Comparison of ENCODE assay signal across 20 mouse cellular contexts in the genomic region with DNA sequence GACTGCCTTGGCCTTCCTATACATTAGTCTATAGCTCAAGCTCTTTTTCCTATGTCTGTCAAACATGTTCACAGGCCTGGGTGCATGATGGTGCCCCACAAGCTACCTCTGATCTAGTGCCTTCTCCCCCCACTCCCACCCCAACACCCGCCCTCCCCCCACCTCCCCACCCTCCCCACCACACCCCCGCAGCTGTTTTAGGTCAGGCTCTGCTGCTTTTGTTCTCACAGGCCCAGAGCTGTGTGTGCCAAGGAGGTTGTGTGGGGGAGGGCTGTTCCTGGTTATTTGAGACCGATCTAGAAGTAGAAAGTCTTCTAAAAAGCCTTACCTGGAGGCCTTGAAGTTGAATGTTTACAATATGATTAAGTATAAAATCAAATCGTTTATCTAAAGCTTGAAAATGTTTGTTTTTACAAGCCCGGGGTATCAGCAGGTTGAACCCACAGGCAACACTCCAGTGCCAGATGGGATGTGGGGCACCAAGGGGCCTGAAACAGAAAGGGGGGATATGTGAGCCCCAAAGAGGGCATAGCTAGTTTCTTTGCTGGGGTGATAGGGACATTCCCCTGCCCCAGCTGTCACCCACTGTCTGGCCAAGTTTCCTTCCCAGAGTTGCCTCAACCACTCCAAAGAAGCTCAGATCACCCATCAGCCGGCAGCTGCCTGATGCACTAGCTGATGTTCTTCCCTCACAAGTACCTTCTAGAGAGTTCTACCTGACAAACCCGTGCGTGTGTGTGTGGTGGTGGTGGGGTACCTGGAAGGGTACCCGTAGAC. TPM values are rescaled to one million over a fixed set of nuclear protein-coding genes. Genes with fewer than 3 reads are reported as not detected.
A peak's percentile ranks its signal among the peaks of the same experiment; 100 is the strongest.
DNase-seq lines count a peak whose midpoint lies in the region; ATAC-seq and TF ChIP-seq lines count a peak whose summit lies in the region.
"Had no signal": no experiment of that assay in that cellular context is flagged by ENCODE, and none has a peak within 500 bp of the region (broad histone marks: within the 10 kb centered on the region; RNA-seq: fewer than 3 reads in every experiment).

No protein-coding gene starts in this region.

- H3K27me3 ChIP-seq in intestine, embryonic 14.5 days (replicated peaks; ENCODE audit: control insufficient read depth, insufficient read depth, low read length), result no peaks in the 10 kb centered on the region
- H3K27me3 ChIP-seq in intestine, postnatal 0 days (replicated peaks; ENCODE audit: control insufficient read depth, insufficient read depth, low read length), result no peaks in the 10 kb centered on the region
- no peaks in the 10 kb centered on the region for H3K27me3 ChIP-seq in stomach, postnatal 0 days (ENCODE audit: control insufficient read depth, insufficient read depth, low read length)
- no peaks in the 10 kb centered on the region for H3K27me3 ChIP-seq in liver, postnatal 0 days (ENCODE audit: insufficient read depth, low read length)
- H3K27me3 ChIP-seq: liver, embryonic 13.5 days; midbrain, embryonic 12.5 days had no signal

- no peak overlapping the region for H3K4me2 ChIP-seq in intestine, embryonic 14.5 days (ENCODE audit: low read length)
- no peak overlapping the region for H3K4me2 ChIP-seq in intestine, postnatal 0 days (replicated peaks; ENCODE audit: low read depth)
- H3K4me2 ChIP-seq in stomach, postnatal 0 days (replicated peaks; ENCODE audit: low read depth), result no peak overlapping the region
- H3K4me2 ChIP-seq in liver, postnatal 0 days (ENCODE audit: low read depth, low read length), result no peak overlapping the region
- H3K4me2 ChIP-seq: heart, embryonic 11.5 days; liver, embryonic 13.5 days; midbrain, embryonic 12.5 days had no signal

- intact Hi-C loops in left cerebral cortex, postnatal 36 days (cut with DNase I), result no loop called here

- 59% methylated on average over 9 of the region's 9 CpGs for WGBS in intestine, embryonic 14.5 days
- 55% methylated on average over 9 of the region's 9 CpGs for WGBS in intestine, postnatal 0 days
- 42% methylated on average over 9 of the region's 9 CpGs for WGBS in stomach, postnatal 0 days
- 72% methylated on average over 9 of the region's 9 CpGs for WGBS in liver, postnatal 0 days (ENCODE audit: insufficient replicate concordance)

- DNase-seq in intestine, embryonic 14.5 days (ENCODE audit: low spot score), result no peak
- peak; percentile 37 to 47 for DNase-seq in urinary bladder, postnatal 36 days (ENCODE audit: low spot score in 2 of 2)
- no peak for DNase-seq in urinary bladder, postnatal 4 days (ENCODE audit: low spot score in 2 of 2)
- peak; percentile 58 for DNase-seq in stomach, postnatal 0 days (ENCODE audit: low spot score)
- DNase-seq in embryo, embryonic 10 days (ENCODE audit: low spot score), result no peak
- no peak for DNase-seq in liver, postnatal 0 days
- no peak for DNase-seq in left cerebral cortex, postnatal 36 days (ENCODE audit: low spot score in 2 of 2)
- DNase-seq: adrenal gland, postnatal 36 days; cerebellum, postnatal 14 days; forebrain, postnatal 0 days; gastrocnemius, postnatal 14 days; liver, embryonic 13.5 days; right cerebral cortex, postnatal 25 days had no signal

- 0 out of 2 replicates have a peak, but pooled peaks have one; percentile 47 for ATAC-seq in intestine, embryonic 14.5 days (replicated peaks; ENCODE audit: low FRiP score, low TSS enrichment, low read depth)
- ATAC-seq in intestine, postnatal 0 days, result no peak
- ATAC-seq in stomach, postnatal 0 days (ENCODE audit: low FRiP score, low TSS enrichment), result peak; percentile 45; the same call in 1 of the 2 replicates
- ATAC-seq in liver, postnatal 0 days, result no peak
- ATAC-seq: forebrain, postnatal 0 days; inflammation-experienced regulatory T-cells, adult 6 months had no signal

- no peak for TF ChIP-seq CTCF in intestine, postnatal 0 days (IDR thresholded peaks at IDR 0.05; ENCODE audit: low read depth)
- TF ChIP-seq CTCF in stomach, postnatal 0 days (IDR thresholded peaks at IDR 0.05; ENCODE audit: low read depth), result no peak
- TF ChIP-seq CTCF in liver, postnatal 0 days (IDR thresholded peaks at IDR 0.05; ENCODE audit: low read depth), result no peak

- H3K4me3 ChIP-seq in intestine, embryonic 14.5 days (ENCODE audit: low read depth, low read length), result no peak overlapping the region
- no peak overlapping the region for H3K4me3 ChIP-seq in intestine, postnatal 0 days (ENCODE audit: low read depth, low read length)
- H3K4me3 ChIP-seq in stomach, postnatal 0 days (ENCODE audit: low read depth, low read length), result no peak overlapping the region
- no peak overlapping the region for H3K4me3 ChIP-seq in liver, postnatal 0 days (ENCODE audit: low read depth, low read length)
- H3K4me3 ChIP-seq: hindbrain, embryonic 10.5 days; layer of hippocampus, adult 2 months; liver, embryonic 13.5 days; midbrain, embryonic 12.5 days had no signal

- H3K4me1 ChIP-seq in intestine, embryonic 14.5 days (replicated peaks; ENCODE audit: control insufficient read depth, insufficient read depth, low read length), result no peaks in the 10 kb centered on the region
- H3K4me1 ChIP-seq in intestine, postnatal 0 days (replicated peaks; ENCODE audit: control insufficient read depth, insufficient read depth, low read length), result no peaks in the 10 kb centered on the region
- H3K4me1 ChIP-seq in stomach, postnatal 0 days (replicated peaks; ENCODE audit: control insufficient read depth, insufficient read depth), result no peaks in the 10 kb centered on the region
- no peaks in the 10 kb centered on the region; the same call in 1 of the 2 replicates for H3K4me1 ChIP-seq in liver, postnatal 0 days (ENCODE audit: insufficient read depth)
- H3K4me1 ChIP-seq: liver, embryonic 13.5 days; midbrain, embryonic 12.5 days had no signal

- TF ChIP-seq EP300 in stomach, postnatal 0 days (optimal IDR thresholded peaks at IDR 0.05), result no peak
- TF ChIP-seq EP300 in liver, postnatal 0 days (IDR thresholded peaks at IDR 0.05; ENCODE audit: low read depth), result no peak

- no peak overlapping the region for H3K9ac ChIP-seq in intestine, embryonic 14.5 days (ENCODE audit: low read length)
- H3K9ac ChIP-seq in intestine, postnatal 0 days (ENCODE audit: low read depth, low read length), result no peak overlapping the region
- no peak overlapping the region for H3K9ac ChIP-seq in stomach, postnatal 0 days (ENCODE audit: low read length)
- H3K9ac ChIP-seq in liver, postnatal 0 days (replicated peaks), result no peak overlapping the region
- H3K9ac ChIP-seq: forebrain, postnatal 0 days; liver, embryonic 13.5 days; midbrain, embryonic 12.5 days had no signal

- H3K27ac ChIP-seq in intestine, embryonic 14.5 days (ENCODE audit: low read depth), result no peak overlapping the region
- H3K27ac ChIP-seq in intestine, postnatal 0 days (ENCODE audit: low read depth, low read length), result no peak overlapping the region
- no peak overlapping the region for H3K27ac ChIP-seq in stomach, postnatal 0 days (replicated peaks)
- no peak overlapping the region for H3K27ac ChIP-seq in liver, postnatal 0 days (ENCODE audit: low read depth)
- H3K27ac ChIP-seq: hindbrain, embryonic 10.5 days; layer of hippocampus, adult 2 months; liver, embryonic 13.5 days; midbrain, embryonic 12.5 days had no signal

- no peaks in the 10 kb centered on the region for H3K36me3 ChIP-seq in intestine, embryonic 14.5 days (ENCODE audit: control insufficient read depth, insufficient read depth, low read length)
- H3K36me3 ChIP-seq in intestine, postnatal 0 days (ENCODE audit: control insufficient read depth, insufficient read depth), result no peaks in the 10 kb centered on the region
- no peaks in the 10 kb centered on the region for H3K36me3 ChIP-seq in stomach, postnatal 0 days (ENCODE audit: control insufficient read depth, insufficient read depth, low read length)
- no peaks in the 10 kb centered on the region for H3K36me3 ChIP-seq in liver, postnatal 0 days (replicated peaks; ENCODE audit: insufficient read depth, low read length)
- H3K36me3 ChIP-seq: hindbrain, embryonic 10.5 days; liver, embryonic 13.5 days; midbrain, embryonic 12.5 days had no signal

- H3K9me3 ChIP-seq in intestine, embryonic 14.5 days (ENCODE audit: control insufficient read depth, low read length), result no peaks in the 10 kb centered on the region
- H3K9me3 ChIP-seq in intestine, postnatal 0 days (ENCODE audit: control insufficient read depth), result no peaks in the 10 kb centered on the region
- no peaks in the 10 kb centered on the region for H3K9me3 ChIP-seq in stomach, postnatal 0 days (ENCODE audit: control insufficient read depth, low read length)
- no peaks in the 10 kb centered on the region for H3K9me3 ChIP-seq in liver, postnatal 0 days (ENCODE audit: low read length)
- H3K9me3 ChIP-seq: hindbrain, embryonic 10.5 days; liver, embryonic 13.5 days; midbrain, embryonic 12.5 days had no signal

RNA-seq across cellular contexts. Expression of gene Edaradd, which starts 8.9 kb away (rescaled TPM):
- polyA plus RNA-seq in intestine, embryonic 14.5 days (2014; fragmentation: Nextera tagmentation; extraction: Ambion mirVana), result 0.75 and 1.5 TPM in 2 replicates
- 0.14 and 0.17 TPM in 2 replicates for polyA plus RNA-seq in intestine, postnatal 0 days (2015; fragmentation: Nextera tagmentation; extraction: Ambion mirVana)
- 2.2 and 2.4 TPM in 2 replicates for polyA plus RNA-seq in stomach, postnatal 0 days (2015; fragmentation: Nextera tagmentation; extraction: Ambion mirVana)
- polyA plus RNA-seq in liver, postnatal 0 days (2015; fragmentation: Nextera tagmentation; extraction: Ambion mirVana), result 0.33 and 0.38 TPM in 2 replicates
- total RNA-seq in left cerebral cortex, postnatal 36 days (2021), result under 1 TPM; 0.09 to 0.10 TPM
- total RNA-seq: MEL had no signal

RNA-seq across cellular contexts. Expression of gene Lgals8, which starts 46.6 kb away (rescaled TPM):
- 27.3 and 28.2 TPM in 2 replicates for polyA plus RNA-seq in intestine, embryonic 14.5 days (2014; fragmentation: Nextera tagmentation; extraction: Ambion mirVana)
- 53.2 and 55.6 TPM in 2 replicates for polyA plus RNA-seq in intestine, postnatal 0 days (2015; fragmentation: Nextera tagmentation; extraction: Ambion mirVana)
- 24.0 and 26.1 TPM in 2 replicates for polyA plus RNA-seq in stomach, postnatal 0 days (2015; fragmentation: Nextera tagmentation; extraction: Ambion mirVana)
- polyA plus RNA-seq in liver, postnatal 0 days (2015; fragmentation: Nextera tagmentation; extraction: Ambion mirVana), result 16.2 and 16.5 TPM in 2 replicates
- 10 to 100 TPM; 28.7 to 31.0 TPM for total RNA-seq in left cerebral cortex, postnatal 36 days (2021)

RNA-seq across cellular contexts. Expression of gene Ero1lb, which starts 54.3 kb away (rescaled TPM):
- 5.7 and 6.7 TPM in 2 replicates for polyA plus RNA-seq in intestine, embryonic 14.5 days (2014; fragmentation: Nextera tagmentation; extraction: Ambion mirVana)
- 6.1 and 6.5 TPM in 2 replicates for polyA plus RNA-seq in intestine, postnatal 0 days (2015; fragmentation: Nextera tagmentation; extraction: Ambion mirVana)
- polyA plus RNA-seq in stomach, postnatal 0 days (2015; fragmentation: Nextera tagmentation; extraction: Ambion mirVana), result 7.9 TPM in 2 replicates
- polyA plus RNA-seq in liver, postnatal 0 days (2015; fragmentation: Nextera tagmentation; extraction: Ambion mirVana), result 5.6 and 6.8 TPM in 2 replicates
- 10 to 100 TPM; 13.6 to 16.2 TPM for total RNA-seq in left cerebral cortex, postnatal 36 days (2021)

Comparison
In these comparisons a context has a peak if more than half of its experiments do, and no peak if none do; other contexts are left out.
1. ATAC-seq: peak in intestine, embryonic 14.5 days (single experiment) and stomach, postnatal 0 days (single experiment); none in intestine, postnatal 0 days (single experiment) and liver, postnatal 0 days (single experiment).
2. DNase-seq: peak in urinary bladder, postnatal 36 days (2 of 2) and stomach, postnatal 0 days (single experiment); none in intestine, embryonic 14.5 days (single experiment), urinary bladder, postnatal 4 days (0 of 2), embryo, embryonic 10 days (single experiment), liver, postnatal 0 days (single experiment) and left cerebral cortex, postnatal 36 days (0 of 2).